Mouse (Mus musculus) gastrocnemius, adult 18-20 months (tissue): ENCODE measurements around the gene Ackr2. TPM values are rescaled to one million over a fixed set of nuclear protein-coding genes. Genes with fewer than 3 reads are reported as not detected.
A peak's percentile ranks its signal among the peaks of the same experiment; 100 is the strongest.

ENCODE experiments used
- DNase-seq: peaks from one replicate; pipeline ENCODE4 v3.0.0; 2021; ENCODE audit warnings: low spot score
- long read RNA-seq, 2 experiments: library from polyadenylated mRNA; stranded (forward); transcript quantifications; one replicate each; pipeline ENCODE4 v2.0.0; 2021
- total RNA-seq, 2 experiments: library from RNA; stranded (reverse); gene quantifications; 2 replicates each; pipeline ENCODE4 v1.2.3; 2021

Gene Ackr2
- 1 to 10 TPM in 1 of 2 experiments, under 1 TPM in 1; 0.64 to 1.8 TPM for total RNA-seq
- long read RNA-seq, experiment 1: 0 reads
- long read RNA-seq, experiment 2: 0 reads

GRCm38 (mm10) chr9:121898245-121898644 is at the start of gene Ackr2:
Gene Ackr2, plus strand, starts transcription at chr9:121898355.
- no peak for DNase-seq

- DNase-seq: no peak
Measured at GRCm38 (mm10) chr9:121854246-121854645, 43.9 kb upstream of the Ackr2 start.

- no peak for DNase-seq
Measured at GRCm38 (mm10) chr9:121856649-121857416, 41.3 kb upstream of the Ackr2 start.

- peak; percentile 97 for DNase-seq
Measured at GRCm38 (mm10) chr9:121857474-121858152, 40.5 kb upstream of the Ackr2 start.

- DNase-seq: no peak
Measured at GRCm38 (mm10) chr9:121858153-121858488, 40.0 kb upstream of the Ackr2 start, which contains the start of gene Higd1a. Gene Higd1a, minus strand, starts transcription at chr9:121858362.

- no peak for DNase-seq
Measured at GRCm38 (mm10) chr9:121859345-121859744, 38.8 kb upstream of the Ackr2 start.

GRCm38 (mm10) chr9:121860921-121861320 is 37.2 kb upstream of the Ackr2 start:
- DNase-seq: no peak

GRCm38 (mm10) chr9:121864837-121865236 is 33.3 kb upstream of the Ackr2 start:
- DNase-seq: no peak

- DNase-seq: no peak
Measured at GRCm38 (mm10) chr9:121865425-121866008, 32.6 kb upstream of the Ackr2 start.

- no peak for DNase-seq
Measured at GRCm38 (mm10) chr9:121867632-121868031, 30.5 kb upstream of the Ackr2 start.

- DNase-seq: no peak
Measured at GRCm38 (mm10) chr9:121868236-121868635, 29.9 kb upstream of the Ackr2 start.

- no peak for DNase-seq
Measured at GRCm38 (mm10) chr9:121869432-121869831, 28.7 kb upstream of the Ackr2 start.

- DNase-seq: no peak
Measured at GRCm38 (mm10) chr9:121869973-121870515, 28.1 kb upstream of the Ackr2 start.

- no peak for DNase-seq
Measured at GRCm38 (mm10) chr9:121872062-121872683, 26.0 kb upstream of the Ackr2 start.

- no peak for DNase-seq
Measured at GRCm38 (mm10) chr9:121873578-121873977, 24.6 kb upstream of the Ackr2 start.

GRCm38 (mm10) chr9:121877052-121877740 is 21.0 kb upstream of the Ackr2 start:
- DNase-seq: peak; percentile 68

GRCm38 (mm10) chr9:121880840-121881239 is 17.3 kb upstream of the Ackr2 start:
- peak; percentile 86 for DNase-seq

- no peak for DNase-seq
Measured at GRCm38 (mm10) chr9:121881301-121881700, 16.9 kb upstream of the Ackr2 start.

GRCm38 (mm10) chr9:121882015-121882457 is 16.1 kb upstream of the Ackr2 start:
- DNase-seq: no peak

GRCm38 (mm10) chr9:121889927-121890440 is 8.2 kb upstream of the Ackr2 start:
- DNase-seq: peak; percentile 41
